Comparison of ENCODE assay signal across 8 mouse cellular contexts in genomic region chr3:37657009-37657408, GRCm38 (mm10). TPM values are rescaled to one million over a fixed set of nuclear protein-coding genes. Genes with fewer than 3 reads are reported as not detected.
DNase-seq lines count a peak whose midpoint lies in the region; ATAC-seq and TF ChIP-seq lines count a peak whose summit lies in the region.

No protein-coding gene starts in this region.

- no peak for TF ChIP-seq EP300 in liver, postnatal 0 days (IDR thresholded peaks at IDR 0.05; ENCODE audit: low read depth)

- H3K4me1 ChIP-seq in brown adipose tissue, adult 24 weeks (ENCODE audit: control insufficient read depth, insufficient read depth, insufficient read length, low read length), result peaks cover 12% of the 10 kb centered on the region
- H3K4me1 ChIP-seq in heart, embryonic 15.5 days (replicated peaks), result peaks cover 33% of the 10 kb centered on the region
- peaks cover 38% of the 10 kb centered on the region for H3K4me1 ChIP-seq in liver, postnatal 0 days (ENCODE audit: insufficient read depth)

- intact Hi-C loops in heart, postnatal 10 days (cut with DNase I), result no loop called here

- H3K27me3 ChIP-seq in heart, embryonic 15.5 days, result no peaks in the 10 kb centered on the region
- H3K27me3 ChIP-seq in liver, postnatal 0 days (ENCODE audit: insufficient read depth, low read length), result no peaks in the 10 kb centered on the region

- DNase-seq in heart, adult 8-10 months (ENCODE audit: low spot score), result peak; percentile 54
- DNase-seq in heart, postnatal 10 days, result no peak
- DNase-seq in liver, postnatal 0 days, result no peak
- DNase-seq in cerebellum, postnatal 14 days, result no peak
- no peak for DNase-seq in kidney, postnatal 25 days

- no peak overlapping the region for H3K9ac ChIP-seq in heart, embryonic 15.5 days
- no peak overlapping the region for H3K9ac ChIP-seq in liver, postnatal 0 days (replicated peaks)

- ATAC-seq in heart, embryonic 15.5 days (replicated peaks; ENCODE audit: insufficient number of reproducible peaks, insufficient read depth, low FRiP score, low read depth), result no peak
- ATAC-seq in liver, postnatal 0 days, result no peak
- no peak for ATAC-seq in frontal cortex, adult (ENCODE audit: low TSS enrichment)

- H3K9me3 ChIP-seq in heart, embryonic 15.5 days (replicated peaks), result no peaks in the 10 kb centered on the region
- H3K9me3 ChIP-seq in liver, postnatal 0 days (ENCODE audit: low read length), result no peaks in the 10 kb centered on the region

- H3K36me3 ChIP-seq in heart, embryonic 15.5 days, result no peaks in the 10 kb centered on the region
- H3K36me3 ChIP-seq in liver, postnatal 0 days (replicated peaks; ENCODE audit: insufficient read depth, low read length), result no peaks in the 10 kb centered on the region

- H3K4me3 ChIP-seq in brown adipose tissue, adult 24 weeks (ENCODE audit: insufficient read depth, low read depth, low read length), result no peak overlapping the region
- 0 out of 2 replicates have a peak overlapping the region, but pooled peaks have one; percentile 1 for H3K4me3 ChIP-seq in heart, embryonic 15.5 days
- H3K4me3 ChIP-seq in liver, postnatal 0 days (ENCODE audit: low read depth, low read length), result no peak overlapping the region

- WGBS in heart, embryonic 15.5 days, result 7% methylated on average over 8 of the region's 8 CpGs
- WGBS in liver, postnatal 0 days (ENCODE audit: insufficient replicate concordance), result 16% methylated on average over 8 of the region's 8 CpGs

- H3K27ac ChIP-seq in brown adipose tissue, adult 24 weeks (replicated peaks; ENCODE audit: low read depth, low read length), result peak overlapping the region; percentile 39
- H3K27ac ChIP-seq in heart, embryonic 15.5 days, result peak overlapping the region; percentile 8; the same call in 1 of the 2 replicates
- no peak overlapping the region for H3K27ac ChIP-seq in liver, postnatal 0 days (ENCODE audit: low read depth)

- no peak for TF ChIP-seq CTCF in liver, postnatal 0 days (IDR thresholded peaks at IDR 0.05; ENCODE audit: low read depth)

- H3K4me2 ChIP-seq in heart, embryonic 15.5 days, result peak overlapping the region; percentile 31
- peak overlapping the region; percentile 22; the same call in 1 of the 2 replicates for H3K4me2 ChIP-seq in liver, postnatal 0 days (ENCODE audit: low read depth, low read length)

RNA-seq across cellular contexts. Expression of gene Spry1, which starts 17.3 kb away (rescaled TPM):
- 10 to 100 TPM; 14.5 to 17.3 (median 15.5) TPM for total RNA-seq in heart, adult 8-10 months (2022)
- total RNA-seq in heart, postnatal 10 days (2021), result 10 to 100 TPM; 41.9 to 48.3 TPM
- 9.2 and 11.4 TPM in 2 replicates for polyA plus RNA-seq in brown adipose tissue, adult 24 weeks (2012; ENCODE audit: insufficient read depth, insufficient read length, missing spikeins)
- polyA plus RNA-seq in heart, embryonic 15.5 days (2015; fragmentation: Nextera tagmentation; extraction: Ambion mirVana), result 7.2 and 9.1 TPM in 2 replicates
- polyA plus RNA-seq in liver, postnatal 0 days (2015; fragmentation: Nextera tagmentation; extraction: Ambion mirVana), result 3.7 and 4.8 TPM in 2 replicates
